Mouse (Mus musculus): ENCODE results near the gene Nlgn2. TPM values are rescaled to one million over a fixed set of nuclear protein-coding genes. Genes with fewer than 3 reads are reported as not detected.
A peak's percentile ranks its signal among the peaks of the same experiment; 100 is the strongest.

The Nlgn2 gene
- 17.1 and 18.1 TPM in 2 replicates for polyA plus RNA-seq (2015; fragmentation: Nextera tagmentation; extraction: Ambion mirVana)

DNA sequence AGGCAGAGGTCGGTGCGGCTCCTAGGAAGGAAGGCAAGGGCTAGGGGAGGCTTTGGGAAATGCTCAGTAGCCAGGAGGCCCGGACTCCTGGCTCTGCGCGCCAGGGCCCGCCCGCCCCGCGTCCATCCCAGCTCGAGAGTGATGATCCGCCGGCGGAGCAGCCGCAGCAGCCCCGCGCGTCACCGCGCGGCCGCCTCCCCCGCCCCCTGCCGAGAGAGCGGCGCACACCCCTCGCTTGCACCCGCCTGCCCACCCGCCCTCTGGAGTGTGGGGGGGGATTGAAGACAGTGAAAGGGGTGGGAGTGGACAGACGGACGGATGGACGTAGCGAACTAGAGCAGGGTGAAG is at the start of gene Nlgn2:
Gene Nlgn2, minus strand, starts transcription at position 181 of the 348 bp plus-strand sequence.
- Histone ChIP-seq H3K9me3 (no peaks in the 10 kb centered on the region), H3K9ac (peak within 1 kb of the TSS; percentile 97), H3K4me3 (peak within 1 kb of the TSS; percentile 93), H3K27ac (replicated peaks) (peak within 1 kb of the TSS; percentile 98), H3K4me2 (peak within 1 kb of the TSS; percentile 99), H3K36me3 (peaks cover 12% of the 10 kb centered on the region), H3K4me1 (replicated peaks) (peaks cover 40% of the 10 kb centered on the region), H3K27me3 (no peaks in the 10 kb centered on the region)
- WGBS: 0% methylated on average over 32 of the region's 32 CpGs
- peak; percentile 75 for ATAC-seq (ENCODE audit: low read depth)

DNA sequence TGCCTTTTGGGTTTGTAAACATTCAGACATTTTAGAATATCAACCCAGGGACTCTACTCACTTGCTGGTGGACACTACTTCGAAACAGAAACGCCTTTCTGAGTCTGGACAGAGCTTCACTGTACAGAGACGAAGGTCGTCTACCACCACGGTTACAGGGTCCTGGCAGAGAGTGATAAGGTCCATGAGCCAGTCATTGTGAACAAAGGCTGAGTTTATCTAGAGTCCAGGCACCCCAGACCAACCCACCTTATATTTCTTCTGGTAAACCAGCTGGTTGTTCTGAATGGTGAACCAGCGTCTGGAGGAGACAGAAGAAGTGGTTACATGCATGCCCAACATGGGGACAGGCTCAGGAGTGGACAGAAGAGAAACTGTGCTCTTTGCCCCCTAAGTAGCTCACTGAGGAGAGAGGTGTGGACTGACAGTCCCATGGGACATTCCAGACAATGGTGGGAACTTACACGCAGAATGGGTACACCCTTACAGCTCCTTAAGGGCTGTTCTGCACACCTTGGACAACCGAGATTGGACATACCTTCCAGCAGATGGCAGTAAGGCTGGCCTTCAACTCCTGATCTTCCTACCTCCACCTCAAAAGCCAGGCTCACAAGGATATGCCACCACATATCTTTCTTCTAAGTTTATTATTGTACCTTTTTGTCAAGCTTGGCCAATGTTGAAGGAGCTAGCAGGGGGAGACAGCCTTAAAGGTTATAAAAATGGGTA is 49.5 kb upstream of the Nlgn2 start:
- 78% methylated on average over 8 of the region's 8 CpGs for WGBS
- no peak overlapping the region for H3K27ac ChIP-seq (replicated peaks)
- ATAC-seq (ENCODE audit: low read depth): no peak

GRCm38 (mm10) chr11:69884663-69885062 is 47.1 kb upstream of the Nlgn2 start:
- H3K36me3 ChIP-seq: no peaks in the 10 kb centered on the region
- H3K4me3 ChIP-seq: no peak overlapping the region
- WGBS: 81% methylated on average over 8 of the region's 8 CpGs
- H3K9me3 ChIP-seq: no peaks in the 10 kb centered on the region
- no peak overlapping the region for H3K9ac ChIP-seq
- H3K4me1 ChIP-seq (replicated peaks): peaks cover 22% of the 10 kb centered on the region
- peaks cover 10% of the 10 kb centered on the region for H3K27me3 ChIP-seq
- H3K4me2 ChIP-seq: no peak overlapping the region
- H3K27ac ChIP-seq (replicated peaks): no peak overlapping the region
- ATAC-seq (ENCODE audit: low read depth): no peak

More for the DNA sequence above, 49.5 kb upstream of the Nlgn2 start:
- no peak overlapping the region for H3K9ac ChIP-seq
- no peak overlapping the region for H3K4me3 ChIP-seq
- peaks cover 5% of the 10 kb centered on the region; the same call in 1 of the 2 replicates for H3K4me1 ChIP-seq (replicated peaks)
- H3K36me3 ChIP-seq: no peaks in the 10 kb centered on the region
- peaks cover 2% of the 10 kb centered on the region; the same call in 1 of the 2 replicates for H3K27me3 ChIP-seq
- no peaks in the 10 kb centered on the region for H3K9me3 ChIP-seq
- H3K4me2 ChIP-seq: no peak overlapping the region

DNA sequence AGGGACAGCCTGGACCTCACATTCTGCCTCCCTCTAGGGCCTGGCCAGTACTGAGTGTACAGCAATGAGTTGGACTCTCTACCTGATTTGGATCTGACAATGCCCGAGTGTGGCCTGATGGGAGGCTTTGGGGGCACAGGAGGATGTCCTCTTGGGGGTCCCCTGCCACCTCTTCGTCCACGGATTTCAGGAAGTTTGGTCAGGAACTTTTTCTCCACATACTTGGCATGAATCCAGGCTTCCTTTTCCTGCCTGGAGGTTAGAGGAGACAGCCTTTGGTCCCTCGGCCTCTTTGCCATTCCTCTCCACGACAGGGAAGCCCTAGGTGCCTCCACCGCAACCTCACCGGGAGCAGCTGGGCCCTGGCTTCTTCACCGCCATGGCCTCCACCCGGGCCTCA is 46.7 kb upstream of the Nlgn2 start:
- no peak for ATAC-seq (ENCODE audit: low read depth)
- Histone ChIP-seq H3K27me3 (peaks cover 14% of the 10 kb centered on the region), H3K4me2 (no peak overlapping the region), H3K27ac (replicated peaks) (no peak overlapping the region), H3K9ac (no peak overlapping the region), H3K4me3 (no peak overlapping the region), H3K9me3 (no peaks in the 10 kb centered on the region), H3K36me3 (no peaks in the 10 kb centered on the region), H3K4me1 (replicated peaks) (peaks cover 26% of the 10 kb centered on the region)
- 77% methylated on average over 9 of the region's 9 CpGs for WGBS

DNA sequence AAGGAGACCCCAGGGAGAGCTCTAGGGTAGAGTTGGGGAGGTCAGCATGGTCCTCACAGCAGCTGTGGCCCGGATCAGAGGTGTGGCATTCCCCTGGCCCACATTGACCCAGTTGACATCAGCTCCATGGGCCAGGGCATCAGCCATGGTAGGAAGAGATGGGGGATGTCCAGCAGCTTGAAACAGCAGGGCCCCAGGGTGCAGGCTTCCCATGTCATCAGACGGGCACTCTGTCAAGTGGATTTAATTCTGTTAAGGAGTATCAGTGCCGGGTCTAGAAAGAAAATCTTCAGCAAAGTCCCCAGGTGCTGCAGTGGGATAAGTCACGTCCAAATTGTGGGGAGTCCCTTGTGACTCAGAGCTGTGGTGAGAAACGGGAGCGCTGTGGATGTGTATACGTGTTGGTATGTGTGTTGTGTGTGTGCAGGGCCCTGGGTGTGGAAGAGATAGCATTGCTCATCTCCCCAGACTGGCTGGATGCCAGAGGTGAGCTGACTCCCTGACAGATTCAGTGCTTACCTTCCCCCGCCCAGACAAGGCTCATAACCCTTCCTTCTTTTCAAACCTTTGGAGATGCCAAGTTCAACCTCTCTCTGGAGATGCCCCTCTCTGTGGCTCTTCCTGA is 46.1 kb upstream of the Nlgn2 start:
- Histone ChIP-seq H3K27ac (replicated peaks) (no peak overlapping the region), H3K4me1 (replicated peaks) (peaks cover 28% of the 10 kb centered on the region), H3K36me3 (no peaks in the 10 kb centered on the region), H3K9ac (no peak overlapping the region), H3K4me3 (no peak overlapping the region), H3K9me3 (no peaks in the 10 kb centered on the region), H3K4me2 (no peak overlapping the region), H3K27me3 (peaks cover 15% of the 10 kb centered on the region)
- ATAC-seq (ENCODE audit: low read depth): no peak
- 86% methylated on average over 8 of the region's 8 CpGs for WGBS

GRCm38 (mm10) chr11:69883066-69883465 is 45.5 kb upstream of the Nlgn2 start:
- Histone ChIP-seq H3K4me2 (no peak overlapping the region), H3K9me3 (no peaks in the 10 kb centered on the region), H3K9ac (no peak overlapping the region), H3K27me3 (peaks cover 15% of the 10 kb centered on the region), H3K27ac (replicated peaks) (no peak overlapping the region), H3K4me3 (no peak overlapping the region), H3K36me3 (no peaks in the 10 kb centered on the region), H3K4me1 (replicated peaks) (peaks cover 32% of the 10 kb centered on the region)
- 65% methylated on average over 4 of the region's 4 CpGs for WGBS
- no peak for ATAC-seq (ENCODE audit: low read depth)

DNA sequence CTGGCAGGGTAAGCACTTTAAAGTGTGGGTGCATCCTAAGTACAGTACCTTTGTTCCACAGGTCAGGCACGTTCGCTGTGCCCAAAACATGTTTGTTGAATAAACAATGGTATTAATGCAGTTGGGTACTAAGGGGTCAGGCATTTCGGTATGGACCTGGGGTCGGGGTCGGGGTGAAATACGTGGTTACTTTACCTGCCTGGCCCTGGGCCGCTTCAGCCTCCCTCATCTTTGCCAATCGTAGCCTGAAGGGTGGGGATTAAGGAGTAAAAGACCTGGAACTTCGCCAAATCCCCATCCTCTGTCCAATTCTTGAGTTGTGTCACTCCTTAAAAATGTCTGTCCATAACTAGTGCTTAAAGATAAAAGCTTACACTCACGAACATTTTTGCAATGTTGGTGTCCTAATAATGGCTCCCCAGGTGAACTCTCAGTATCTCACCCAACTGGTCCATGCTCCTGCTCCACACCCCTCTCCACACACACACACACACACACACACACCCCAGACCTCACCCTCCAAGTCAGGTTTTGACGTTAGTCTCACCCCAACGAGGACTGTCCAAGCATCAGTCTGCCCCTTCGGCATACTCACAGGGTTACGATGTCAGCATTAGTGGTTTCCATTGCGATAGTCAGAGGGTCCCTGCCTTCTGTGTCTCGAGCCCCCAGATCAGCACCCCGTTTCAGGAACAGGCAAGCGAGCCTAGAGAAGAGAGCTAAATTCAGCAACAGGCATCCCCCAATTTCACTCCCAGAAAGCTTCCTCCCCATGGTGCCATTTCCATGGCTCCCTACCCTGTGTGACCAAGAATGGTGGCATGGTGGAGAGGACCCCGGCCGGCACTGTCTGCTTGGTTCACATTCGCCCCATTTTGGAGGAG is 44.4 kb upstream of the Nlgn2 start:
- peaks cover 15% of the 10 kb centered on the region for H3K27me3 ChIP-seq
- no peaks in the 10 kb centered on the region for H3K9me3 ChIP-seq
- peak overlapping the region; percentile 42 for H3K4me3 ChIP-seq
- 63% methylated on average over 21 of the region's 21 CpGs for WGBS
- H3K9ac ChIP-seq: peak overlapping the region; percentile 65
- no peak for ATAC-seq (ENCODE audit: low read depth)
- H3K36me3 ChIP-seq: no peaks in the 10 kb centered on the region
- peak overlapping the region; percentile 72; the same call in 1 of the 2 replicates for H3K27ac ChIP-seq (replicated peaks)
- H3K4me2 ChIP-seq: peak overlapping the region; percentile 74
- H3K4me1 ChIP-seq (replicated peaks): peaks cover 40% of the 10 kb centered on the region

GRCm38 (mm10) chr11:69880853-69881603 is 43.4 kb upstream of the Nlgn2 start, which contains the start of gene Kctd11:
TSS of gene Kctd11 (minus strand) at chr11:69881406.
- Histone ChIP-seq H3K27ac (replicated peaks) (peak within 1 kb of the TSS; percentile 72), H3K4me2 (peak within 1 kb of the TSS; percentile 74), H3K4me3 (peak within 1 kb of the TSS; percentile 42), H3K9ac (peak within 1 kb of the TSS; percentile 65), H3K9me3 (no peaks in the 10 kb centered on the region), H3K36me3 (no peaks in the 10 kb centered on the region), H3K27me3 (peaks cover 15% of the 10 kb centered on the region), H3K4me1 (replicated peaks) (peaks cover 41% of the 10 kb centered on the region)
- peak; percentile 76 for ATAC-seq (ENCODE audit: low read depth)
- WGBS: under 1% methylated on average over 46 of the region's 46 CpGs

GRCm38 (mm10) chr11:69880506-69880852 is 42.9 kb upstream of the Nlgn2 start:
- Histone ChIP-seq H3K4me3 (peak overlapping the region; percentile 42), H3K27ac (replicated peaks) (peak overlapping the region; percentile 72; the same call in 1 of the 2 replicates), H3K4me2 (peak overlapping the region; percentile 74), H3K9me3 (no peaks in the 10 kb centered on the region), H3K36me3 (no peaks in the 10 kb centered on the region), H3K9ac (peak overlapping the region; percentile 65), H3K4me1 (replicated peaks) (peaks cover 41% of the 10 kb centered on the region), H3K27me3 (peaks cover 15% of the 10 kb centered on the region)
- WGBS: under 1% methylated on average over 18 of the region's 18 CpGs
- ATAC-seq (ENCODE audit: low read depth): peak; percentile 17

- Histone ChIP-seq H3K27ac (replicated peaks) (no peak overlapping the region), H3K4me2 (peak overlapping the region; percentile 74), H3K4me3 (peak overlapping the region; percentile 42), H3K9ac (peak overlapping the region; percentile 65; the same call in 1 of the 2 replicates), H3K4me1 (replicated peaks) (peaks cover 41% of the 10 kb centered on the region), H3K36me3 (no peaks in the 10 kb centered on the region), H3K9me3 (no peaks in the 10 kb centered on the region), H3K27me3 (peaks cover 15% of the 10 kb centered on the region)
- WGBS: 55% methylated on average over 15 of the region's 15 CpGs
- ATAC-seq (ENCODE audit: low read depth): no peak
These were observed 42.1 kb upstream of the Nlgn2 start for GRCm38 (mm10) chr11:69879711-69880110.

DNA sequence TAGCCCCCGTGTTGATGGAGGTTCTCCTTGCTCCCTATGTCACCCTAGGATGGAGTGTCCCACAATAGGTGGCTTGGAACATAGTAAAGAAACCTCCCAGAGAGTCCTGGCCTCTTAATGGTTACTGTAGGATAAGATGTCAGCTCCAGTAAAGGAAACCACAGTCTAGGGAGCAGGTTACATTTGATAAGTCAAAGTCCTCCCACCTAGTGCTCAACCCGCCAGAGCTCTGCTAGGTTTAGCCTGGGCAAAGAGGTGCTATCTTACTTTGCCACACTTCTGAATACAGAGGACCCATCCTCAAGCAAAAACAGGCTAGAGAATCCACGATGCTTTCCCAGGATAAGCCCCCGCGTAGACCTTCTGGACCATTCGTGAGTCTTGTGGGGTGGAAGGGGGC is 41.4 kb upstream of the Nlgn2 start:
- Histone ChIP-seq H3K9me3 (no peaks in the 10 kb centered on the region), H3K9ac (no peak overlapping the region), H3K4me2 (peak overlapping the region; percentile 74), H3K27me3 (peaks cover 15% of the 10 kb centered on the region), H3K27ac (replicated peaks) (no peak overlapping the region), H3K4me1 (replicated peaks) (peaks cover 41% of the 10 kb centered on the region), H3K4me3 (no peak overlapping the region), H3K36me3 (no peaks in the 10 kb centered on the region)
- no peak for ATAC-seq (ENCODE audit: low read depth)
- 89% methylated on average over 6 of the region's 6 CpGs for WGBS
